Mouse (Mus musculus) limb, embryonic 12.5 days (tissue): ENCODE measurements around the gene Rbm15b. TPM values are rescaled to one million over a fixed set of nuclear protein-coding genes. Genes with fewer than 3 reads are reported as not detected.

Experiments used
- polyA plus RNA-seq: library from polyadenylated mRNA; unstranded; fragments of >200 nt; fragmentation: Nextera tagmentation; extraction: Ambion mirVana; gene quantifications from 2 replicates; pipeline ENCODE4 v1.2.1, GENCODE M21; 2016

Rbm15b gene
- polyA plus RNA-seq, 1 experiment from 2014 or later, result 25.9 TPM

Other genes starting within 250 kb of the Rbm15b start
- gene Grm2, start 231.3 kb downstream of the Rbm15b start, polyA plus RNA-seq, result not detected in 2 replicates
- 36.8 and 37.6 TPM in 2 replicates for gene Tex264, start 201.5 kb downstream of the Rbm15b start, polyA plus RNA-seq
- 10.8 and 12.2 TPM in 2 replicates for gene Rad54l2, start 98.2 kb downstream of the Rbm15b start, polyA plus RNA-seq
- gene Dcaf1, start 65.6 kb downstream of the Rbm15b start, polyA plus RNA-seq, result 22.3 and 24.9 TPM in 2 replicates
- 229 and 233 TPM in 2 replicates for gene Manf, start 4.6 kb upstream of the Rbm15b start, polyA plus RNA-seq